Mouse (Mus musculus) ovary, postnatal 14 days (tissue): ENCODE data around the gene Kdm3a.

ENCODE experiments used
- DNase-seq: peaks from one replicate; pipeline ENCODE4 v3.0.0; 2022; ENCODE audit warnings: low spot score

The Kdm3a gene

GRCm38 (mm10) chr6:71632829-71633662, at the start of gene Kdm3a:
Gene Kdm3a (minus strand): TSS chr6:71632990.
- peak; percentile 97 for DNase-seq

- no peak for DNase-seq
Observed at GRCm38 (mm10) chr6:71678891-71679290, 46.1 kb upstream of the Kdm3a start.

DNA sequence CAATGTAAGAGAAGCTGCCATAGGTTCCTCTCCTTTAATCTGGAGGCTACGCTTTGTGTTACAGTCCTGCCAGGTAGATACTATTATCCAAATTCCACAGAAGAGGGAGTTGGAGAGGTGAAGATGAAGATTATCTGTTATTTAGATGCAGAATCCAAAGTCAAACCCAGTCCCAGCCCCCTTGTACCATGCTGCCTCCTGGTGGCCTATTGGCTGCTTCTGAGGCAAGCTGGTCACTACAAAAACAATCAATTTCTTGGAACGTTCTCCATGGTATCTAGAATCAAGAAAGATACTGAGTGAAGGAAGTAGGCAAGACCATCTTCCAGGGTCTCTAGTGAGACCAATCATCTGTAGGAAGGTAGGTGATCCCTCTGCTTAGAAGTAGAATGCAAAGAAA, 40.4 kb upstream of the Kdm3a start:
- DNase-seq, result no peak

- DNase-seq, result no peak
Observed at GRCm38 (mm10) chr6:71664511-71664910, 31.7 kb upstream of the Kdm3a start.

GRCm38 (mm10) chr6:71658290-71658689, 25.5 kb upstream of the Kdm3a start:
- DNase-seq, result no peak

DNA sequence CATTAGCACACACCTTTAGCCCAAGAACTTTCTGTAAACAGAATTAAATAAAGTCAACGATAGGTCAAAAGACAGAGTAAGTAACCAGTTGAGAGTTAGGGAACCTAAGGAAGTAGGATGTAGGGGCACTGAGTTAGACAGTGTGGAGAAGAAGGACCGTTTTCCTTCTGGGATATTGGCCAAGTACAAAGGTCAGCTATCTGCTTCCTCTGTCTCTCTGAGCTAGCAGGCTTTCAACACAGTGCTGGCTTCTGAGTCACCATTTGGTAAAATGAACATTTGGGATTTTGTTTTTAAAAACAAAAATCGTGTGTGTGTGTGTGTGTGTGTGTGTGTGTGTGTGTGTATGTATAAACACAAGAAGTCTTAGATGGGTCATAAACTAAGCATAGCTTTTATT, 23.0 kb upstream of the Kdm3a start:
- no peak for DNase-seq

- DNase-seq, result no peak
Observed at GRCm38 (mm10) chr6:71651868-71652267, 19.1 kb upstream of the Kdm3a start.

GRCm38 (mm10) chr6:71632486-71632828, 333 bp downstream of the Kdm3a start:
- no peak for DNase-seq

DNA sequence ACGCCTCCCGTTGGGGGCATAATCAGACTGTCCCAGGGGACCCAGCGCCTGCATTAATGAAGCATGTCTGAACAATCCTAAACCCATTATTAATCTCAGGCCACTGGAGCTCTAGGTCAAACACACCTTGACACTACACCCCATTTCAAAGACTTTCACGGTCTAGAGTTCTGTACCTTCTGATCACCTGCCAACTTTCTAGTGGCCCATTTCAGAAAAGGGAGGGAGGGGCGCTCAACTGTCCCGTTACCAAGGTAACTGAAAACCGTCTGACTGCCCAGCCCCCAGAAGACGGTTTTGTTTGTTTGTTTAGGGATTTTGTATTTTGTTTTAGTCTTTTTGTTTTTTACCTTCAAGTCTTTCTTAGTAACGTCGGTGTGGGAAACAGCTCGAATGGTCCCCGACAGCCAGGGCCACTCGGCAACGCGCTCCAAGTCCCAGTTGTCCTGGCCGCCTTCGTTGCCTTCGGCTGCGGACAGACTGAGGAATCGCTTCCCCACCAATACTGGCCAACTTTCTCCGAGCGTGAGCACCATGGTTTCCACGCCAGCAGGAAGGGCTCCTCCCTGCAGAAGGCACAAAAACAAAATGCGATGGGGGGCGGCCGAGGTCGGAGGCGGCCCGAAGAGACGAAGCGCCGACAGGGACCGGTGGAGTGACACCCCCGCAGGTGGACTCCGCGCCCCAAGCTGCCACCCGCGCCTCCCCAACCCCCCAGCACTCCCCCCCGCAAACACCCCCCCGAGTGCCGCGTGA, 906 bp downstream of the Kdm3a start:
- DNase-seq, result peak; percentile 38

GRCm38 (mm10) chr6:71631196-71631595, 1.6 kb downstream of the Kdm3a start:
- DNase-seq, result no peak

GRCm38 (mm10) chr6:71627325-71627724, 5.5 kb downstream of the Kdm3a start:
- no peak for DNase-seq

DNA sequence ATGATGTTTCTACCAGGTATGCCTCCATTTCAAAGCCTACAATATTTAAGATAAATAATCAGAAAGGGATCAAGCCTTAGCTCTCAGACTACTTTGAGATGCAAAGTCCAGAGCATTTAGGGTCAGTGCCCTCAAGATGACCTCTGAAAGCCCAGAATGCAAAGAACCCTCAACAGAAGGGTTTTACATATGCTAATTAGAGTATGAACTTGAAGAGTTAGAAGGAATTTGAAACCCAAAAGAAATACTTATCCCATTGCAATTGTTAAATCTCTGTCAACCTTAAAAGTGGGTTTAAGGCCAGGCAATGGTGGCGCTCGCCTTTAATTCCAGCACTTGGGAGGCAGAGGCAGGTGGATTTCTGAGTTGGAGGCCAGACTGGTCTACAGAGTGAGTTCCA, 6.8 kb downstream of the Kdm3a start:
- DNase-seq, result no peak

GRCm38 (mm10) chr6:71624723-71625122, 8.1 kb downstream of the Kdm3a start:
- DNase-seq, result no peak

- no peak for DNase-seq
Observed at GRCm38 (mm10) chr6:71621981-71622380, 10.8 kb downstream of the Kdm3a start.

DNA sequence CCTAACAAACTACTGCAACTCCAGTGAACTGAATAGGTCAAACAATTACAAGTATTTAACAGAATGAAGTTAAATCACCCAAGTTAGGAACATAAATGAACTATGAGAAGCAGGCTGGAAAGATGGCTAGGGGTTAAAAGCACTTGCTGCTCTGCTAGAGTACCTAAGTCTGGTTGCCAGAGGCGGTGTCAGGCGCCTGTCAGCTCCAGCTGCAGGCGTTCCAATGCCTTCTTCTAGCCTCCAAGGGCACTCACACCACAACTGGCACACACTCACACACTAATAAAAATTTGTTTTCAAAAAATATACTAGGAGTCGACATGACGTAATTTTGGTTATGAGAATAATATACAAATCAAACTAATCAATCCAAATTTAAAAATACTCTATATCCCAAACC, 11.2 kb downstream of the Kdm3a start:
- no peak for DNase-seq

GRCm38 (mm10) chr6:71616959-71617358, 15.8 kb downstream of the Kdm3a start:
- DNase-seq, result no peak

GRCm38 (mm10) chr6:71613225-71613624, 19.6 kb downstream of the Kdm3a start:
- DNase-seq, result no peak

DNA sequence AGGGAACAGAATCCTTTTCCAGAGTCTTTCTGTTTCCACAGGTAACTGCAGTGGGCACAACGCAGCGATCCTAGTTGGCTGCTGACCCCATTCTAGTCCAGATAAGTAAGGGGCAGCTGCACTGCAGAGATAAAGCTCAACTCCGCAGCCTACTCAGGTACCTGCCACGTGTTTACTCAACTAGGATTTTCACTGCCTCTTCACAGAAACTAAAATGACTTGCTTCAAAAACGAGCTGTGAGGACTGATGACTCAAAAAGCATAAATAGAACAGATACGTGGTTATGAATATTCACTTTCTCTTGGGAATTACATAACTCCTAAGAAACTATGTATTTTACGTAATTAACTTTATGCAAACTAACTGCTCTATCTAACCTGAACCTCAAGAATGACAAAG, 22.8 kb downstream of the Kdm3a start:
- DNase-seq, result no peak

- DNase-seq, result no peak
Observed at GRCm38 (mm10) chr6:71608994-71609393, 23.8 kb downstream of the Kdm3a start.

- DNase-seq, result no peak
Observed at GRCm38 (mm10) chr6:71607756-71608155, 25.0 kb downstream of the Kdm3a start.

DNA sequence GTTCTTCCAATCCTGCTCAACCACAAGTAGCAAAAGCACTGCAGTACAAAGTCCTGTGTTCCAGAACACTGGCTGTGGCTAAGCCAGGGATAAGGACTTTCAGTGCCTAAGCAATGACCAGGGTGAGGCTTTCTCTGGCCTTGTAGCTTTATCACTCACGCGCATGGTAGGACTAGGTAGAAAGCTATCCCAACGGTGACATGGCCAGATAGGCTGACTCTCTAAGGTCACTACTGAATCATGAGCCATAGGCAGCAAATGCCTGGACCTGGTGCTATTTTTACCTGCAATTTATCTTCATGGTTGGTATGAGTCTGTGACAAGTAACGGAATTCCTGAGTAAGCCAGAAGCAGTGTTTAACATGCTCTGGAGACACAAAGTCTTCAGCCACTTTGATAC, 42.6 kb downstream of the Kdm3a start:
- DNase-seq, result no peak

DNA sequence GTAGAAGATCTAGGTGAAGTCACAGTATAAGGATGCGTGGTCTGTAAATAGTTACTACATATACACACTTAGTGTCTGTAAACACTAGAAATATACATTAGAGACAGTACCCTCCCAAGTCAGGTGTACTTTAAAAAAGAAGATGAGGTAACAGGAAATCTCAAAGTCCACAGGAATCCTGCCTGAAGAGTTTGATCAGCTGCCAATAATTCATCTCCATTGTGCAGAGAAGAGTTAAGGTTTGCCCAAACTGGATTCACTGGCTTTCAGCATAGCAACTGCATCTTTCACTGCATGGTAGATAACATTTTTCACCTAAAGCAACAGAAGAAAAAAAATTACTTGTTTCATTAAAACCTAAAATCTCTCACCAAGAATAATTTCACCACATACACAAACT, 43.4 kb downstream of the Kdm3a start:
- DNase-seq, result no peak

DNA sequence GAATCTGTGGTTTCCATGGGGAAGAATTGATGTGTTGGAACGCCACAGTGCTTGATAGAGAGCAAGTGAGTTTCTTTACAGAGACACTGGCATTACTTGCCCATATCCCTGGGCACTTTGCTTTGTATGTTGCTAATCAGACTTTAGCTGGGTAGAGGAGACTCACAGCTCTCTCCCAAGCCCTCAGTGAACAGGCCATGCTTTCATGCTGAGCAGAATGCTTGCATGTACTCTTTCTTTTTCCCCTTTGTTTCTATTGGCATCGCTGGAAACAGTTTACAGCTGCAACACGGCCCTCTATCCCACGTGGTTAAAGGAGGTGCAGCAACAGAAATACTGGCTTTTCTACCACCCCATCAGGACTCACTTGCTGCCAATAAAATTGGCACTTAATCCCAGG, 49.6 kb downstream of the Kdm3a start:
- DNase-seq, result no peak

DNA sequence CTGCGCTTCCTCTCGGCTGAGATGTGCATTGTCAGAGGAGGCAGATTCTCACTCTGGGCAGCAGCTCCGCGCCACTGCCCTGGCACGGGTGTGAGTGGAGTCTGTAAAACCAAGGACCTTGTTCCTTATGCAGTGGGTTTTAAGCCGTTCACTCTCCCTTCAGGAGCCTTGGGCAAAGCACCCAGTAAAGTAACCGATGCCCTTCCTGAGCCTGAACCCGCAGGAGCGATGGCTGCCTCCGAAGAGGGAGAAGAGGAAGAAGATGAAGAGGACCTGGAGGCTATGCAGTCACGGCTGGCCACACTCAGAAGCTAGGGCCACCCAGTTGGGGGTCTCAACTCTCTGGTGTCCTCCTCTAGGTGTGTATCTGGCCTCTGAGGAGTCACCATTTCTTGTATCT, 53.3 kb downstream of the Kdm3a start:
- DNase-seq, result no peak
